Mouse (Mus musculus) intestine, postnatal 0 days (tissue): ENCODE measurements around the gene Pla2g2f. TPM values are rescaled to one million over a fixed set of nuclear protein-coding genes. Genes with fewer than 3 reads are reported as not detected.

ENCODE experiments used
- ATAC-seq: fragments of 200-750 bp; cut with Nextera tagmentation; 2 replicates; pipeline ENCODE4 v1.8.0; 2017; ENCODE audit warnings: mild to moderate bottlenecking, moderate TSS enrichment, moderate library complexity
- H3K27ac ChIP-seq: fragments of 300-500 bp; sonication (generic); 2 replicates; pipeline ENCODE4 v1.5.1; 2014; ENCODE audit warnings: mild to moderate bottlenecking, low read depth, low read length, moderate library complexity
- H3K27me3 ChIP-seq: fragments of 300-500 bp; sonication (generic); replicated peaks from 2 replicates; pipeline ENCODE4 v1.6.1; 2014; ENCODE audit warnings: low read length, mixed read lengths; ENCODE audit not compliant: control insufficient read depth, insufficient read depth
- H3K36me3 ChIP-seq: fragments of 300-500 bp; sonication (generic); 2 replicates; pipeline ENCODE4 v1.6.1; 2014; ENCODE audit warnings: mild to moderate bottlenecking, moderate library complexity; ENCODE audit not compliant: control insufficient read depth, insufficient read depth
- H3K4me1 ChIP-seq: fragments of 300-500 bp; sonication (generic); replicated peaks from 2 replicates; pipeline ENCODE4 v1.6.1; 2014; ENCODE audit warnings: antibody characterized with exemption, low read length, mixed read lengths; ENCODE audit not compliant: control insufficient read depth, insufficient read depth
- H3K4me2 ChIP-seq: fragments of 300-500 bp; sonication (generic); replicated peaks from 2 replicates; pipeline ENCODE4 v1.6.1; 2014; ENCODE audit warnings: low read depth, mild to moderate bottlenecking, moderate library complexity
- H3K4me3 ChIP-seq: fragments of 300-500 bp; sonication (generic); 2 replicates; pipeline ENCODE4 v1.5.1; 2014; ENCODE audit warnings: low read depth, low read length
- H3K9ac ChIP-seq: fragments of 300-500 bp; sonication (generic); 2 replicates; pipeline ENCODE4 v1.6.1; 2014; ENCODE audit warnings: mild to moderate bottlenecking, low read depth, low read length
- H3K9me3 ChIP-seq: fragments of 300-500 bp; sonication (generic); 2 replicates; pipeline ENCODE4 v1.6.1; 2016; ENCODE audit warnings: mixed run types; ENCODE audit not compliant: control insufficient read depth
- CTCF ChIP-seq: sonication (generic); IDR thresholded peaks from 2 replicates; pipeline ENCODE4 v1.5.1; 2016; ENCODE audit warnings: low read depth, mild to moderate bottlenecking, control low read depth, antibody characterized with exemption, moderate library complexity
- WGBS: fragments of 180-500 bp; shearing (Covaris S2); extraction: QIAGEN DNeasy Blood & Tissue Kit; methylation state at CpG from one replicate; pipeline ENCODE4 v1.1.7; 2014; 5-methylcytosine and 5-hydroxymethylcytosine counted together
- polyA plus RNA-seq: library from polyadenylated mRNA; unstranded; fragments of >200 nt; fragmentation: Nextera tagmentation; extraction: Ambion mirVana; gene quantifications from 2 replicates; pipeline ENCODE4 v1.2.1, GENCODE M21; 2015

Gene Pla2g2f
- polyA plus RNA-seq, 1 experiment from 2014 or later, result 0.64 TPM

DNA sequence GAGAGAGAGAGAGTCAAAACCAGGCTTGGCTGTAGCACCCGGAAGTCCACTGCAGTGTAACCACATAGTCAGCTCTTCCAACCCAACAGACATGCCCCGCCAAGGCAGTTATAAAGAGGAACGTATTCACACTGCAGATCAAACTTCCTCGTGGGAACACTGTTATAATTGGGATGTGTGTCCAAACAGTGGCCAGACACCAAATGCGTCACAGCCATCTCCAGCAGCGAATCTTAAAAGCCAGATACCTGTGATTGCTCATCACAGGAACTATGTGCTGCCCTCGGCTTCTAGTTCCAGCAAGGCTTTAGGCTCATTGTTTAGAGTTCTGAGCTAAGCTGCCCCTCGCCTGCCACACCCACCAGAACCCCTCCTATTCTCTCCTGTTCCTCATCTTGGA is 54.9 kb downstream of the Pla2g2f start:
- no peak for ATAC-seq
- H3K4me3 ChIP-seq, result no peak overlapping the region

DNA sequence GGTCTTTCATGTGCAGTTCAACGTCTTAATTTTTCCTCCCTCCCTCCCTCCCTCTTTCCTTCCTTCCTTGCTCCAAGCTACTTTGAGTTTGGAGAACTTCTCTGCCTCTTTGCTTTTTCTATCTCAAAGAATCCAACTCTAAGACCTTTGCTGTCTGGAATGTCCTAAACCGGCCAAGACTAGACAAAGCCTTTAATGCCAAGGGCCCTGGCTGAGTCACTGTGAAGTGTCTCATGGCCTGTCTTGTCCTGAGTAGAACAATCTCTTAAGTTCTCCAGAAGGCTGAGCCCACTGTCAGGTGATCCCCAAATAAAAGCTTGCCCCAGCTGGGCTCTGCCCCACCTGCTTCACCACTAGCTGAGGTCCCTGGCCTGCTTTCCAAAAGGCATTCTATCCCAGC is 55.4 kb downstream of the Pla2g2f start:
- Histone ChIP-seq H3K27ac (no peak overlapping the region), H3K9me3 (no peaks in the 10 kb centered on the region), H3K4me3 (no peak overlapping the region), H3K4me2 (no peak overlapping the region), H3K9ac (no peak overlapping the region), H3K36me3 (no peaks in the 10 kb centered on the region), H3K4me1 (no peaks in the 10 kb centered on the region), H3K27me3 (no peaks in the 10 kb centered on the region)
- WGBS, result 63% methylated on average over 2 of the region's 2 CpGs
- TF ChIP-seq CTCF, result no peak
- no peak for ATAC-seq

More for the DNA sequence above, 54.9 kb downstream of the Pla2g2f start:
- Histone ChIP-seq H3K9ac (no peak overlapping the region), H3K9me3 (no peaks in the 10 kb centered on the region), H3K36me3 (no peaks in the 10 kb centered on the region), H3K27ac (no peak overlapping the region), H3K27me3 (no peaks in the 10 kb centered on the region), H3K4me1 (no peaks in the 10 kb centered on the region), H3K4me2 (no peak overlapping the region)
- no peak for TF ChIP-seq CTCF
- 67% methylated on average over 8 of the region's 8 CpGs for WGBS

DNA sequence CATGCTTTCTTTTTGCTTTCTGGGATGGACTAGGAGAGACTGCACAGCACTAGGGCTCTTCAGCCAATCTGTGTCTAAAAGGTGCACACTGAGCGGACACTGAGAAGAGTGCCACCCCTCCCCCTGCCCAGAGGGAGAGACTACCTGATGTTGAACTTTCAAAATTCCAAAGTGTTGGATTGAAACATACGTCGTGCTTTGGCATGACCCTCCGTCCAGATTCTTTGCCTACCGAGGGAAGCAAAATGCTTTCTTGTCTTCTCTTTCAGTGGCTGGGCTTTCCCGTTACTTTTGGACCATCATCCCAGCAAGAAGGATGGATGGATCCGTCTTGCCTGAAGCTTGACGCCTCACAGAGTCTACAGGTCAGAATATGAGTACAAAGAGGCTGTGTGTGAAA is 56.3 kb downstream of the Pla2g2f start:
- no peak for ATAC-seq
- H3K4me1 ChIP-seq, result no peaks in the 10 kb centered on the region
- no peaks in the 10 kb centered on the region for H3K27me3 ChIP-seq
- no peaks in the 10 kb centered on the region for H3K9me3 ChIP-seq
- H3K36me3 ChIP-seq, result no peaks in the 10 kb centered on the region
- no peak overlapping the region for H3K4me2 ChIP-seq
- no peak for TF ChIP-seq CTCF
- WGBS, result 63% methylated on average over 8 of the region's 8 CpGs
- no peak overlapping the region for H3K4me3 ChIP-seq
- H3K27ac ChIP-seq, result no peak overlapping the region
- H3K9ac ChIP-seq, result no peak overlapping the region

Other genes starting within 250 kb of the Pla2g2f start
- gene Vwa5b1, start 121.7 kb downstream of the Pla2g2f start, polyA plus RNA-seq, result 0.16 and 0.17 TPM in 2 replicates
- 0.09 and 0.21 TPM in 2 replicates for gene Pla2g2c, start 32.8 kb downstream of the Pla2g2f start, polyA plus RNA-seq
- gene Ubxn10, start 20.5 kb downstream of the Pla2g2f start, polyA plus RNA-seq, result 0.51 and 0.83 TPM in 2 replicates
- gene Pla2g2d, start 18.1 kb upstream of the Pla2g2f start, polyA plus RNA-seq, result 1.5 and 2.3 TPM in 2 replicates
- 0.22 and 0.39 TPM in 2 replicates for gene Pla2g5, start 105.9 kb upstream of the Pla2g2f start, polyA plus RNA-seq
- not detected in 2 replicates for gene Gm13030, start 116.3 kb upstream of the Pla2g2f start, polyA plus RNA-seq
- gene Pla2g2e, start 120.3 kb upstream of the Pla2g2f start, polyA plus RNA-seq, result 0.30 and 0.52 TPM in 2 replicates
- gene Otud3, start 156.3 kb upstream of the Pla2g2f start, polyA plus RNA-seq, result 3.5 and 3.6 TPM in 2 replicates
- 65.2 and 70.7 TPM in 2 replicates for gene Rnf186, start 209.5 kb upstream of the Pla2g2f start, polyA plus RNA-seq
- 11.0 and 12.2 TPM in 2 replicates for gene Tmco4, start 215.3 kb upstream of the Pla2g2f start, polyA plus RNA-seq